Mouse (Mus musculus) stomach, postnatal 0 days (tissue): ENCODE results near the gene Ank2. TPM values are rescaled to one million over a fixed set of nuclear protein-coding genes. Genes with fewer than 3 reads are reported as not detected.

Experiments
- ATAC-seq: fragments of 200-750 bp; cut with Nextera tagmentation; 2 replicates; pipeline ENCODE4 v1.8.0; 2017; ENCODE audit not compliant: low FRiP score, low TSS enrichment
- DNase-seq: peaks from one replicate; pipeline ENCODE4 v3.0.0-alpha.2; 2016; ENCODE audit warnings: low spot score
- H3K27ac ChIP-seq: fragments of 300-500 bp; sonication (generic); replicated peaks from 2 replicates; pipeline ENCODE4 v1.5.1; 2014; ENCODE audit warnings: mild to moderate bottlenecking, control low read depth
- H3K27me3 ChIP-seq: fragments of 300-500 bp; sonication (generic); 2 replicates; pipeline ENCODE4 v1.6.1; 2014; ENCODE audit warnings: low read length; ENCODE audit not compliant: control insufficient read depth, insufficient read depth
- H3K36me3 ChIP-seq: fragments of 300-500 bp; sonication (generic); 2 replicates; pipeline ENCODE4 v1.6.1; 2014; ENCODE audit warnings: low read length, mixed read lengths; ENCODE audit not compliant: control insufficient read depth, insufficient read depth
- H3K4me1 ChIP-seq: fragments of 300-500 bp; sonication (generic); replicated peaks from 2 replicates; pipeline ENCODE4 v1.6.1; 2014; ENCODE audit warnings: antibody characterized with exemption; ENCODE audit not compliant: control insufficient read depth, insufficient read depth
- H3K4me2 ChIP-seq: fragments of 300-500 bp; sonication (generic); replicated peaks from 2 replicates; pipeline ENCODE4 v1.6.1; 2014; ENCODE audit warnings: low read depth, mild to moderate bottlenecking, control low read depth, moderate library complexity
- H3K4me3 ChIP-seq: fragments of 300-500 bp; sonication (generic); 2 replicates; pipeline ENCODE4 v1.5.1; 2014; ENCODE audit warnings: low read depth, low read length, control low read depth
- H3K9ac ChIP-seq: fragments of 300-500 bp; sonication (generic); 2 replicates; pipeline ENCODE4 v1.6.1; 2014; ENCODE audit warnings: mild to moderate bottlenecking, low read length, control low read depth, mixed read lengths
- H3K9me3 ChIP-seq: fragments of 300-500 bp; sonication (generic); 2 replicates; pipeline ENCODE4 v1.6.1; 2016; ENCODE audit warnings: low read length; ENCODE audit not compliant: control insufficient read depth
- CTCF ChIP-seq: IDR thresholded peaks from 2 replicates; pipeline ENCODE4 v1.5.1; 2016; ENCODE audit warnings: antibody characterized with exemption, low read depth, mild to moderate bottlenecking, moderate library complexity
- EP300 ChIP-seq: optimal IDR thresholded peaks from 2 replicates; pipeline ENCODE3; 2016; ENCODE audit warnings: antibody characterized with exemption
- WGBS: fragments of 180-500 bp; shearing (Covaris S2); extraction: QIAGEN DNeasy Blood & Tissue Kit; methylation state at CpG from one replicate; pipeline ENCODE4 v1.1.7; 2014; 5-methylcytosine and 5-hydroxymethylcytosine counted together
- polyA plus RNA-seq: library from polyadenylated mRNA; unstranded; fragments of >200 nt; fragmentation: Nextera tagmentation; extraction: Ambion mirVana; gene quantifications from 2 replicates; pipeline ENCODE4 v1.2.1, GENCODE M21; 2015

Ank2 gene
- polyA plus RNA-seq, 1 experiment from 2014 or later, result 12.3 TPM

DNA sequence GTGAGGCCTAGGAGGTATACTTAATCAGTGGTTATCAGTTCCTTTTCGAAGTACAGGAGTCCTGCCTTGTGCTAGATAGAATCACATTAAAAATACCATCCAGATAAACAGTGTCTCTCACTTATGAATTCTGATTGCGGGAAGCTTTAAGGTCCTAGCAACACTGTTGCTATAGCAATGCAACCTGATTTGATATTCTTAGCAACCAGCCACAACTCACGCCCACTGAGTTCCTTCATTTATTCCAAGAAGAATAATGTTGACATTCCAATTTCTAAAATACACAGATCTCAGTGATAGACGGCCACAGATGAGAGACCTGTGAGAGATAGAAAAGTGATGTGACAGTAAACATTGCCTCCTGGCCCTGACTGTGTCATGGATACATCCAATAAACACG lies 233.4 kb downstream of the Ank2 start:
- no peak for DNase-seq
- no peaks in the 10 kb centered on the region for H3K36me3 ChIP-seq
- no peak for ATAC-seq
- H3K9ac ChIP-seq, result no peak overlapping the region
- H3K27ac ChIP-seq, result no peak overlapping the region
- no peak overlapping the region for H3K4me2 ChIP-seq
- no peak overlapping the region for H3K4me3 ChIP-seq
- no peaks in the 10 kb centered on the region for H3K4me1 ChIP-seq
- no peaks in the 10 kb centered on the region for H3K27me3 ChIP-seq
- no peak for TF ChIP-seq EP300
- no peak for TF ChIP-seq CTCF
- WGBS, result 58% methylated on average over 5 of the region's 5 CpGs
- no peaks in the 10 kb centered on the region for H3K9me3 ChIP-seq

DNA sequence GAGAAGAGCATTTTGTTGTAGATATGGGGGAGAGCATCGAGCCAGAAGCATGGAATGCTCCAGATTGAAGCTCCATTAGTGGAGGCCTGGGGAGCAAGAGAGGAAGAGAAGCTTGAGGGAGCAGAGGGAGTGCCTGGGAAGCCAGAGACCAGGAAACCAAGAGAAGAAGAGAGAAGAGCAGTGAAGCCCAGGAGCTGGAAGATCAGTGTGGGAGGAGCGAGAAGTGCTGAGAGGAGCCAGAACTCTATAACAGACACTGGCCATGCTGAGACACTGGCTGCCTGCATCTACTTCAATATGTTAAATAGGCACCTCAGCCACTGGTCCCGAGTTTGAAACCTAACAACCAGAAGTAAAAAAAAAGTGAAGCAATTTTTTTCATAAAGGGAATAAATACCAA lies 234.0 kb downstream of the Ank2 start:
- H3K4me3 ChIP-seq, result no peak overlapping the region
- H3K9me3 ChIP-seq, result no peaks in the 10 kb centered on the region
- TF ChIP-seq EP300 (no peak), CTCF (no peak)
- WGBS, result 74% methylated on average over 3 of the region's 3 CpGs
- no peak overlapping the region for H3K4me2 ChIP-seq
- no peak overlapping the region for H3K27ac ChIP-seq
- ATAC-seq (no peak), DNase-seq (no peak)
- H3K9ac ChIP-seq, result no peak overlapping the region
- no peaks in the 10 kb centered on the region for H3K4me1 ChIP-seq
- no peaks in the 10 kb centered on the region for H3K36me3 ChIP-seq
- H3K27me3 ChIP-seq, result no peaks in the 10 kb centered on the region

DNA sequence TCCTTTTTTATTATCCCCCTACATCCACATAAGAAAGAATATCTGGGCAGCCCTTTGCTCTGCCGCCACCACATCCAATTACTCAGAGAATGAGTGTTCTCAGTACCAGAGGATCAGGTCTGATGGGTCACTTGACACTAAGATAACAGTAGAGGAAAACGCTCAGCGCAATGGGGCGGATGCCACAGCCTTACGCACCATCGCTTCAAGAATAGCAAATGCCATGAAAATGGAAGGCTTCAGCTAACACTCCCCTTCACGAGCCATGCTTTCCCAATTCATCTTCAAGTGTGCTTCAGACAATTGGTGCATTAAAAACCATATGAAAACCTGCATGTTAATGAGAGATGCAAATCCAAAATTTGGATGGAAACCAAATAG lies 238.4 kb downstream of the Ank2 start:
- no peak overlapping the region for H3K27ac ChIP-seq
- no peak for ATAC-seq
- no peak overlapping the region for H3K9ac ChIP-seq
- H3K4me2 ChIP-seq, result no peak overlapping the region
- H3K9me3 ChIP-seq, result no peaks in the 10 kb centered on the region
- no peaks in the 10 kb centered on the region for H3K27me3 ChIP-seq
- TF ChIP-seq EP300 (no peak), CTCF (no peak)
- no peaks in the 10 kb centered on the region for H3K4me1 ChIP-seq
- no peak overlapping the region for H3K4me3 ChIP-seq
- WGBS, result 75% methylated on average over 7 of the region's 7 CpGs
- no peak for DNase-seq
- H3K36me3 ChIP-seq, result no peaks in the 10 kb centered on the region

DNA sequence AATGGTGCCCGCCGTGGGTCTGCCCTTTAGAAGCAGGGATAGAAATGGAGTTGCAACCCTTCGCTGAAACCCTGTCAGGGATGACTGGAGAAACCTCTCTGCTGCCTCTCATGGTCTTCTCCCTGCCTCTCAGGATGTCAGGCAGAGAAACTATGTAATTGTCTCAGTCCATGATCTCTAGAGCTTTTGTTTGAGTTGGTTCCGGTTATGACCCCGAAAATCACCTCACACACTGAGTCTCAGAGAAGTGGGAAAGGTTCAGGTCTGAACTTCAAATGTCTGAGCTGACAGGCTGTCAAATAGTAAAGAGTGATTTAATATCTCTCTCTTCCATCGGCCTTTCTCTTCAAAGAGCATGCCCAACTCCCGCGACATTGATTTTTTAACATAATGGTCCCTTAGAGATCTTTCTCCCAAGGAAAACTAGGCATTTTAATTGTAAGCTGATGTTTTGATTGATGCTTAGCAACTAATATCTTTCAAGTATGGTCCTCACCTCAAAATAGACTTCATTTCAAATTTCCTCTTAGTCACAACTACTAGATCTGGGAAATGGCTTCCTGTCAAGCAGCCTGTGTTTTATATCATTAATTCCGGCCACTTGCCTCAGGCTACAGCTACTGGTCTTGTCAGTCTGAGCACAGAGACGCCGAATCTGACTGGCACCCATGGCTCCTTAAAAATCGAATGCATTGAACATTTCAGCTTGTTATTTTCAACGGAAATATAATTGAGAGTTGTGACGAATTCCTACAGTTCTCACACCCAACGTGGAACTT lies 239.0 kb downstream of the Ank2 start:
- ATAC-seq, result no peak
- Histone ChIP-seq H3K36me3 (no peaks in the 10 kb centered on the region), H3K4me2 (no peak overlapping the region), H3K4me1 (no peaks in the 10 kb centered on the region), H3K27me3 (no peaks in the 10 kb centered on the region), H3K9ac (no peak overlapping the region), H3K9me3 (no peaks in the 10 kb centered on the region), H3K4me3 (no peak overlapping the region), H3K27ac (no peak overlapping the region)
- DNase-seq, result no peak
- 76% methylated on average over 15 of the region's 15 CpGs for WGBS
- TF ChIP-seq EP300 (no peak), CTCF (no peak)

DNA sequence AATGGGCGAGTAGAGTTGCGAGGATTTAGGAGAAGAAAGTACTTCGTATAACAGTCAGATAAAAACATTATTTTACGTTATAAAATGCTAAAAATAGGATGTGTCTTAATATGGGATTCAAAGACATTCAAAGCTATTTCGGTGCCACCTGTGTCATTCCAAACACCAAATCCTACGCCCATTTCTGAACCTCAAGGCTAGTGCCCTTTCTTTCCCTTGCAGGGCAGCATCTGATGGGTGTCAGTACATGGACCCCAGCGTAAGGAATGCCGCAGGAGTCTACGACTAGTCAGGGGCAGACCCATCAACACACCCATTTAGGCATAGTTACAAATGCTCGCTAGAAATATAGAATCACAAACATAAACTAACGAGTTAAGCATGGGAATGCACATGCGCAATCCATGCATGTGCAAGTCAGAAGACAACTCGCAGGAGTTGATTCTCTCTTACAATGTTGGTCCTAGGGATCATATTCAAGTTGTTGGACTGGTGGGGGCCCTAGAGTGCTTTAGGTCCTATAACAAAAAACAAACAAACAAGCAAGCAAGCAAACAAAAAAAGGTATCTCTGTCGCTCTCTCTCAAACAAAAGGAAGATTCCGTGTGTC lies 240.6 kb downstream of the Ank2 start:
- Histone ChIP-seq H3K9me3 (no peaks in the 10 kb centered on the region), H3K27me3 (no peaks in the 10 kb centered on the region), H3K4me3 (no peak overlapping the region), H3K27ac (no peak overlapping the region), H3K4me2 (0 out of 2 replicates have a peak overlapping the region, but pooled peaks have one; percentile 17), H3K4me1 (no peaks in the 10 kb centered on the region), H3K36me3 (no peaks in the 10 kb centered on the region), H3K9ac (no peak overlapping the region)
- WGBS, result 41% methylated on average over 15 of the region's 15 CpGs
- no peak for DNase-seq
- ATAC-seq, result no peak
- TF ChIP-seq CTCF (no peak), EP300 (no peak)

DNA sequence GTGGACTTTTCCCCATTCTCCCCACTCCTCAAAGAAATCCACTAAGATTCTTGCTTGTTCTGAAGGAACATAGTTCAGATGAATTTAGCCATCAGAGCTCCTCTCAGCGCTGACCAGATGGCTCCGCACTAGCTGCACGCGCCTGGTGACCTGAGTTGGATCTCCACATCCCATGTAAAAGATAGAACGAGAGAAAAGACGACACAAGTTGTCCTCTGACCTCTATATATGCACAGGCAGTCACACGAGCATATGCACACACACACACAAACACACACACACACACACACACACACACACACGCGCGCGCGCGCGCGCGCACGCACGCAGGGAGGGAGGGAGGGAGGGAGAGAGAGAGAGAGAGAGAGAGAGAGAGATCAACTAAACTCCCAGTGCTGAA lies 241.2 kb downstream of the Ank2 start:
- H3K9me3 ChIP-seq, result no peaks in the 10 kb centered on the region
- H3K9ac ChIP-seq, result peak overlapping the region; percentile 52
- peak overlapping the region; percentile 43 for H3K4me3 ChIP-seq
- no peaks in the 10 kb centered on the region for H3K27me3 ChIP-seq
- TF ChIP-seq CTCF (no peak), EP300 (no peak)
- H3K27ac ChIP-seq, result peak overlapping the region; percentile 61; the same call in 1 of the 2 replicates
- H3K4me1 ChIP-seq, result no peaks in the 10 kb centered on the region
- DNase-seq (peak; percentile 30), ATAC-seq (peak; percentile 59)
- H3K36me3 ChIP-seq, result no peaks in the 10 kb centered on the region
- peak overlapping the region; percentile 67 for H3K4me2 ChIP-seq
- WGBS, result under 1% methylated on average over 18 of the region's 18 CpGs
